Mouse (Mus musculus) forebrain, embryonic 15.5 days (tissue): ENCODE measurements around the gene Ska2. TPM values are rescaled to one million over a fixed set of nuclear protein-coding genes. Genes with fewer than 3 reads are reported as not detected.

Experiments
- ATAC-seq: fragments of 200-750 bp; cut with Nextera tagmentation; replicated peaks from 2 replicates; pipeline ENCODE4 v1.8.0; 2017; ENCODE audit warnings: mild to moderate bottlenecking, moderate TSS enrichment, moderate library complexity
- H3K27ac ChIP-seq: fragments of 300-500 bp; sonication (generic); replicated peaks from 2 replicates; pipeline ENCODE4 v1.5.1; 2015; ENCODE audit warnings: mild to moderate bottlenecking, inconsistent platforms
- H3K27me3 ChIP-seq: fragments of 300-500 bp; sonication (generic); 2 replicates; pipeline ENCODE4 v1.6.1; 2015; ENCODE audit warnings: inconsistent platforms
- H3K36me3 ChIP-seq: fragments of 300-500 bp; sonication (generic); 2 replicates; pipeline ENCODE4 v1.6.1; 2015; ENCODE audit warnings: mild to moderate bottlenecking, inconsistent platforms
- H3K4me1 ChIP-seq: fragments of 300-500 bp; sonication (generic); 2 replicates; pipeline ENCODE4 v1.6.1; 2015; ENCODE audit warnings: inconsistent platforms
- H3K4me2 ChIP-seq: fragments of 300-500 bp; sonication (generic); replicated peaks from 2 replicates; pipeline ENCODE4 v1.6.1; 2015; ENCODE audit warnings: mild to moderate bottlenecking, inconsistent platforms
- H3K4me3 ChIP-seq: fragments of 300-500 bp; sonication (generic); 2 replicates; pipeline ENCODE4 v1.5.1; 2015; ENCODE audit warnings: mild to moderate bottlenecking, inconsistent platforms
- H3K9ac ChIP-seq: fragments of 300-500 bp; sonication (generic); replicated peaks from 2 replicates; pipeline ENCODE4 v1.6.1; 2015; ENCODE audit warnings: mild to moderate bottlenecking, inconsistent platforms
- H3K9me3 ChIP-seq: fragments of 300-500 bp; sonication (generic); 2 replicates; pipeline ENCODE4 v1.6.1; 2016; ENCODE audit warnings: inconsistent platforms
- WGBS: fragments of 180-500 bp; shearing (Covaris S2); methylation state at CpG from one replicate; pipeline ENCODE4 v1.1.7; 2015; ENCODE audit warnings: mixed read lengths; 5-methylcytosine and 5-hydroxymethylcytosine counted together
- polyA plus RNA-seq: library from polyadenylated mRNA; unstranded; fragments of >200 nt; fragmentation: Nextera tagmentation; extraction: Ambion mirVana; gene quantifications from 2 replicates; pipeline ENCODE4 v1.2.1, GENCODE M21; 2015

The Ska2 gene
- polyA plus RNA-seq, 1 experiment from 2014 or later = 73.9 TPM

- Histone ChIP-seq H3K4me3 (peak overlapping the region; percentile 88), H3K9me3 (no peaks in the 10 kb centered on the region), H3K4me2 (peak overlapping the region; percentile 65), H3K27ac (peak overlapping the region; percentile 95), H3K4me1 (peaks cover 44% of the 10 kb centered on the region), H3K36me3 (peaks cover 24% of the 10 kb centered on the region), H3K9ac (peak overlapping the region; percentile 97), H3K27me3 (no peaks in the 10 kb centered on the region)
- ATAC-seq = no peak
- WGBS = 1% methylated on average over 9 of the region's 9 CpGs
Measured at GRCm38 (mm10) chr11:87110172-87110909, 1.3 kb downstream of the Ska2 start.

- H3K4me1 ChIP-seq = peaks cover 9% of the 10 kb centered on the region
- WGBS = 79% methylated on average over 8 of the region's 8 CpGs
- H3K27ac ChIP-seq = no peak overlapping the region
- ATAC-seq = no peak
- no peaks in the 10 kb centered on the region for H3K9me3 ChIP-seq
- no peak overlapping the region for H3K4me2 ChIP-seq
- peaks cover 58% of the 10 kb centered on the region for H3K36me3 ChIP-seq
- no peak overlapping the region for H3K9ac ChIP-seq
- H3K27me3 ChIP-seq = no peaks in the 10 kb centered on the region
- H3K4me3 ChIP-seq = no peak overlapping the region
Measured at GRCm38 (mm10) chr11:87121864-87122263, 12.8 kb downstream of the Ska2 start.

GRCm38 (mm10) chr11:87125562-87125961 lies 16.5 kb downstream of the Ska2 start:
- H3K4me3 ChIP-seq = peak overlapping the region; percentile 64; the same call in 1 of the 2 replicates
- peaks cover 34% of the 10 kb centered on the region for H3K36me3 ChIP-seq
- ATAC-seq = no peak
- H3K9ac ChIP-seq = peak overlapping the region; percentile 49; the same call in 1 of the 2 replicates
- H3K9me3 ChIP-seq = no peaks in the 10 kb centered on the region
- no peaks in the 10 kb centered on the region for H3K27me3 ChIP-seq
- H3K27ac ChIP-seq = peak overlapping the region; percentile 91
- peaks cover 26% of the 10 kb centered on the region for H3K4me1 ChIP-seq
- 36% methylated on average over 4 of the region's 4 CpGs for WGBS
- H3K4me2 ChIP-seq = peak overlapping the region; percentile 53

- Histone ChIP-seq H3K27me3 (no peaks in the 10 kb centered on the region), H3K4me1 (peaks cover 26% of the 10 kb centered on the region), H3K4me2 (peak overlapping the region; percentile 53), H3K9ac (peak overlapping the region; percentile 49), H3K9me3 (no peaks in the 10 kb centered on the region), H3K36me3 (peaks cover 26% of the 10 kb centered on the region), H3K4me3 (peak overlapping the region; percentile 64), H3K27ac (peak overlapping the region; percentile 91)
- WGBS = 1% methylated on average over 12 of the region's 12 CpGs
- ATAC-seq = no peak
Measured at GRCm38 (mm10) chr11:87126281-87126823, 17.3 kb downstream of the Ska2 start.

GRCm38 (mm10) chr11:87126824-87127816 lies 18.1 kb downstream of the Ska2 start, which contains the start of gene Trim37:
TSS of gene Trim37 (plus strand) at chr11:87127077.
- Histone ChIP-seq H3K9ac (peak within 1 kb of the TSS; percentile 80), H3K4me1 (peaks cover 26% of the 10 kb centered on the region), H3K36me3 (peaks cover 22% of the 10 kb centered on the region), H3K4me2 (peak within 1 kb of the TSS; percentile 53), H3K27ac (peak within 1 kb of the TSS; percentile 91), H3K27me3 (no peaks in the 10 kb centered on the region), H3K9me3 (no peaks in the 10 kb centered on the region), H3K4me3 (peak within 1 kb of the TSS; percentile 64)
- ATAC-seq = peak; percentile 95
- under 1% methylated on average over 77 of the region's 105 CpGs for WGBS

GRCm38 (mm10) chr11:87136233-87136632 lies 27.2 kb downstream of the Ska2 start:
- H3K4me1 ChIP-seq = no peaks in the 10 kb centered on the region
- no peak overlapping the region for H3K4me2 ChIP-seq
- peaks cover 20% of the 10 kb centered on the region; the same call in 1 of the 2 replicates for H3K36me3 ChIP-seq
- H3K27ac ChIP-seq = no peak overlapping the region
- ATAC-seq = no peak
- H3K27me3 ChIP-seq = no peaks in the 10 kb centered on the region
- no peaks in the 10 kb centered on the region for H3K9me3 ChIP-seq
- H3K9ac ChIP-seq = no peak overlapping the region
- 90% methylated on average over 4 of the region's 4 CpGs for whole genome bisulfite sequencing
- no peak overlapping the region for H3K4me3 ChIP-seq

GRCm38 (mm10) chr11:87158012-87158411 lies 49.0 kb downstream of the Ska2 start:
- no peaks in the 10 kb centered on the region for H3K27me3 ChIP-seq
- no peak overlapping the region for H3K27ac ChIP-seq
- H3K4me3 ChIP-seq = no peak overlapping the region
- H3K4me1 ChIP-seq = no peaks in the 10 kb centered on the region
- ATAC-seq = no peak
- H3K4me2 ChIP-seq = no peak overlapping the region
- no peak overlapping the region for H3K9ac ChIP-seq
- H3K36me3 ChIP-seq = peaks cover 39% of the 10 kb centered on the region
- 96% methylated on average over 2 of the region's 2 CpGs for WGBS
- no peaks in the 10 kb centered on the region for H3K9me3 ChIP-seq

- H3K9me3 ChIP-seq = no peaks in the 10 kb centered on the region
- H3K9ac ChIP-seq = no peak overlapping the region
- no peaks in the 10 kb centered on the region for H3K4me1 ChIP-seq
- H3K36me3 ChIP-seq = peaks cover 57% of the 10 kb centered on the region
- ATAC-seq = no peak
- H3K4me2 ChIP-seq = no peak overlapping the region
- whole genome bisulfite sequencing = 85% methylated on average over 4 of the region's 4 CpGs
- no peaks in the 10 kb centered on the region for H3K27me3 ChIP-seq
- H3K4me3 ChIP-seq = no peak overlapping the region
- no peak overlapping the region for H3K27ac ChIP-seq
Measured at GRCm38 (mm10) chr11:87162687-87163086, 53.7 kb downstream of the Ska2 start.

- no peaks in the 10 kb centered on the region for H3K27me3 ChIP-seq
- no peaks in the 10 kb centered on the region for H3K9me3 ChIP-seq
- no peaks in the 10 kb centered on the region for H3K4me1 ChIP-seq
- peaks cover 67% of the 10 kb centered on the region for H3K36me3 ChIP-seq
- no peak for ATAC-seq
- H3K4me3 ChIP-seq = no peak overlapping the region
- H3K27ac ChIP-seq = no peak overlapping the region
- no peak overlapping the region for H3K4me2 ChIP-seq
- H3K9ac ChIP-seq = no peak overlapping the region
Measured at GRCm38 (mm10) chr11:87163751-87164150, 54.7 kb downstream of the Ska2 start.

GRCm38 (mm10) chr11:87173625-87174024 lies 64.6 kb downstream of the Ska2 start:
- Histone ChIP-seq H3K36me3 (peaks cover 32% of the 10 kb centered on the region), H3K4me1 (no peaks in the 10 kb centered on the region), H3K27me3 (no peaks in the 10 kb centered on the region), H3K9me3 (no peaks in the 10 kb centered on the region), H3K9ac (no peak overlapping the region), H3K27ac (no peak overlapping the region), H3K4me2 (no peak overlapping the region), H3K4me3 (no peak overlapping the region)
- no peak for ATAC-seq
- WGBS = 89% methylated on average over 5 of the region's 5 CpGs
